Mouse (Mus musculus) midbrain, postnatal 0 days (tissue): ENCODE measurements around the gene Il17rd. TPM values are rescaled to one million over a fixed set of nuclear protein-coding genes. Genes with fewer than 3 reads are reported as not detected.

Source experiments
- ATAC-seq: fragments of 200-750 bp; cut with Nextera tagmentation; 2 replicates; pipeline ENCODE4 v1.8.0; 2017; ENCODE audit warnings: moderate number of reproducible peaks, mild to moderate bottlenecking, moderate TSS enrichment, moderate library complexity; ENCODE audit not compliant: low FRiP score
- DNase-seq: peaks from one replicate; pipeline ENCODE4 v3.0.0-alpha.2; 2015; ENCODE audit warnings: low spot score
- H3K27ac ChIP-seq: fragments of 300-500 bp; sonication (generic); 2 replicates; pipeline ENCODE4 v1.5.1; 2014; ENCODE audit warnings: low read depth, mild to moderate bottlenecking, low read length, mixed read lengths
- H3K27me3 ChIP-seq: fragments of 300-500 bp; sonication (generic); 2 replicates; pipeline ENCODE4 v1.6.1; 2014; ENCODE audit warnings: low read length, control low read depth, mixed read lengths; ENCODE audit not compliant: insufficient read depth
- H3K36me3 ChIP-seq: fragments of 300-500 bp; sonication (generic); 2 replicates; pipeline ENCODE4 v1.6.1; 2014; ENCODE audit warnings: low read length, control low read depth, mixed read lengths; ENCODE audit not compliant: insufficient read depth
- H3K4me1 ChIP-seq: fragments of 300-500 bp; sonication (generic); 2 replicates; pipeline ENCODE4 v1.6.1; 2014; ENCODE audit warnings: mild to moderate bottlenecking, control low read depth, antibody characterized with exemption, low read length, mixed read lengths; ENCODE audit not compliant: insufficient read depth
- H3K4me2 ChIP-seq: fragments of 300-500 bp; sonication (generic); 2 replicates; pipeline ENCODE4 v1.6.1; 2014; ENCODE audit warnings: low read depth, mild to moderate bottlenecking, low read length, mixed read lengths; ENCODE audit not compliant: poor library complexity, severe bottlenecking
- H3K4me3 ChIP-seq: fragments of 300-500 bp; sonication (generic); 2 replicates; pipeline ENCODE4 v1.5.1; 2014; ENCODE audit warnings: low read depth, mild to moderate bottlenecking, low read length, moderate library complexity
- H3K9ac ChIP-seq: fragments of 300-500 bp; sonication (generic); replicated peaks from 2 replicates; pipeline ENCODE4 v1.6.1; 2014; ENCODE audit warnings: mild to moderate bottlenecking, low read length, moderate library complexity, mixed read lengths; ENCODE audit not compliant: poor library complexity, severe bottlenecking
- H3K9me3 ChIP-seq: fragments of 300-500 bp; sonication (generic); 2 replicates; pipeline ENCODE4 v1.6.1; 2016; ENCODE audit warnings: low read length, control low read depth
- CTCF ChIP-seq: IDR thresholded peaks from 2 replicates; pipeline ENCODE4 v1.5.1; 2016; ENCODE audit warnings: antibody characterized with exemption, mild to moderate bottlenecking
- WGBS: fragments of 180-500 bp; shearing (Covaris S2); extraction: QIAGEN DNeasy Blood & Tissue Kit; methylation state at CpG from one replicate; pipeline ENCODE4 v1.1.7; 2014; 5-methylcytosine and 5-hydroxymethylcytosine counted together
- polyA plus RNA-seq: library from polyadenylated mRNA; unstranded; fragments of >200 nt; fragmentation: Nextera tagmentation; extraction: Ambion mirVana; gene quantifications from 2 replicates; pipeline ENCODE4 v1.2.1, GENCODE M21; 2015
- total RNA-seq: library from RNA; depleted of rRNA; stranded (reverse); fragments of >200 nt; gene quantifications from 2 replicates; pipeline ENCODE4 v1.2.3, GENCODE M21; 2014

Gene Il17rd
- total and polyA plus RNA-seq, 2 experiments from 2014 or later: 1.5 to 9.1 TPM

GRCm38 (mm10) chr14:27071985-27072384, 33.2 kb downstream of the Il17rd start:
- WGBS: 26% methylated on average over 3 of the region's 3 CpGs
- Histone ChIP-seq H3K4me1 (peaks cover 4% of the 10 kb centered on the region), H3K9me3 (no peaks in the 10 kb centered on the region), H3K27me3 (no peaks in the 10 kb centered on the region), H3K36me3 (no peaks in the 10 kb centered on the region), H3K4me3 (no peak overlapping the region), H3K9ac (no peak overlapping the region), H3K27ac (no peak overlapping the region), H3K4me2 (no peak overlapping the region)
- no peak for ATAC-seq
- TF ChIP-seq CTCF: no peak
- no peak for DNase-seq

GRCm38 (mm10) chr14:27075084-27075483, 36.3 kb downstream of the Il17rd start:
- ATAC-seq: no peak
- no peak for TF ChIP-seq CTCF
- no peaks in the 10 kb centered on the region for H3K36me3 ChIP-seq
- H3K27ac ChIP-seq: no peak overlapping the region
- H3K4me1 ChIP-seq: no peaks in the 10 kb centered on the region
- DNase-seq: no peak
- H3K27me3 ChIP-seq: no peaks in the 10 kb centered on the region
- H3K9ac ChIP-seq: no peak overlapping the region
- WGBS: 71% methylated on average over 6 of the region's 6 CpGs
- no peak overlapping the region for H3K4me2 ChIP-seq
- no peaks in the 10 kb centered on the region for H3K9me3 ChIP-seq
- no peak overlapping the region for H3K4me3 ChIP-seq

GRCm38 (mm10) chr14:27075909-27076521, 37.3 kb downstream of the Il17rd start:
- Histone ChIP-seq H3K27me3 (no peaks in the 10 kb centered on the region), H3K4me1 (no peaks in the 10 kb centered on the region), H3K9me3 (no peaks in the 10 kb centered on the region), H3K9ac (no peak overlapping the region), H3K4me3 (no peak overlapping the region), H3K4me2 (no peak overlapping the region), H3K36me3 (no peaks in the 10 kb centered on the region), H3K27ac (no peak overlapping the region)
- 62% methylated on average over 8 of the region's 8 CpGs for WGBS
- DNase-seq (peak; percentile 87), ATAC-seq (no peak)
- no peak for TF ChIP-seq CTCF

GRCm38 (mm10) chr14:27076522-27076920, 37.8 kb downstream of the Il17rd start:
- Histone ChIP-seq H3K4me2 (no peak overlapping the region), H3K4me1 (no peaks in the 10 kb centered on the region), H3K27ac (no peak overlapping the region), H3K9ac (no peak overlapping the region), H3K27me3 (no peaks in the 10 kb centered on the region), H3K36me3 (no peaks in the 10 kb centered on the region), H3K9me3 (no peaks in the 10 kb centered on the region), H3K4me3 (no peak overlapping the region)
- ATAC-seq (no peak), DNase-seq (no peak)
- TF ChIP-seq CTCF: no peak
- WGBS: 83% methylated on average over 2 of the region's 2 CpGs

DNA sequence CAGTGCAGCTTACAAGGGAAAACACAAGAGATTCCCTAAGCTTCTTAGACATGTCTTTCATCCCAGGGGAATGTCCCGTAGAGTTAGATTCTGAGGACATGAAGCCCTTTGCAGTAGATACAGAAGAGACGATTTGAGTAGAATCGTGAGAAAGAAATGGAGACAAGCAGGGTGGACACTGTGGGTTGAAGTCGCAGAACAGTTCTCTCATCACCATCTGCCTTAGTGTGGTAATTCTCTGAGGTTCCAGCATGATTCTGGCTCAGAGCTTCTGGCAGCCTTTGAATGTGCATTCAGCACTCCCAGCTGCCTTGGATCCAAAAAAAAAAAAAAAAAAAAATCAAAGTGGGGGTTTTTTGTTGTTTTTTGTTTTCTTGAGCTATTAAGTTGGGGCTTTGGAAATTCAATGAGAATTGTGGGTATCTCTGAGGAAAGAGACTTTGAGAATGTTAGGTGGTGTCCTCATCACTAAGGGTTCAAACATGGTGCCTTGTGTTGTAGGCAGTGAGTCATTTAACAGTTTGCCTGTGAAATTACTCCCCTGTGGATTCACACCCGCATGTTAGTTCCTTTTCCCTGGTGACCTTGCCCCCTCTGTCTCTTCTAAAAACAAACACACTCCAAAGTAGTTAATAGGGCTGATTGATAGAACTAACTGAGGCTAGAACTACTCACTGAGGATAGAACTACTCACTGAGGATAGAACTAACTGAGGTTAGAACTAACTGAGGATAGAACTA, 43.0 kb downstream of the Il17rd start:
- peak; percentile 36 for DNase-seq

GRCm38 (mm10) chr14:27085471-27085870, 46.7 kb downstream of the Il17rd start:
- 0 out of 2 replicates have a peak, but pooled peaks cover 4% of the 10 kb centered on the region for H3K36me3 ChIP-seq
- H3K4me2 ChIP-seq: no peak overlapping the region
- H3K9ac ChIP-seq: no peak overlapping the region
- ATAC-seq: no peak
- no peak overlapping the region for H3K27ac ChIP-seq
- H3K9me3 ChIP-seq: no peaks in the 10 kb centered on the region
- H3K4me3 ChIP-seq: no peak overlapping the region
- H3K27me3 ChIP-seq: no peaks in the 10 kb centered on the region
- H3K4me1 ChIP-seq: no peaks in the 10 kb centered on the region
- DNase-seq: no peak
- no peak for TF ChIP-seq CTCF
- WGBS: 90% methylated on average over 5 of the region's 5 CpGs

More for the DNA sequence above, 43.0 kb downstream of the Il17rd start:
- H3K4me2 ChIP-seq: no peak overlapping the region
- no peaks in the 10 kb centered on the region for H3K27me3 ChIP-seq
- H3K27ac ChIP-seq: no peak overlapping the region
- ATAC-seq: no peak
- no peaks in the 10 kb centered on the region for H3K9me3 ChIP-seq
- H3K36me3 ChIP-seq: no peaks in the 10 kb centered on the region
- no peaks in the 10 kb centered on the region for H3K4me1 ChIP-seq
- 65% methylated on average over 5 of the region's 5 CpGs for WGBS
- H3K9ac ChIP-seq: no peak overlapping the region
- TF ChIP-seq CTCF: no peak
- no peak overlapping the region for H3K4me3 ChIP-seq
